Mouse (Mus musculus) MEL (cell line): ENCODE measurements around the gene Tal1.
A peak's percentile ranks its signal among the peaks of the same experiment; 100 is the strongest.

Experiments used
- CHD2 ChIP-seq: IDR thresholded peaks from 2 replicates; pipeline ENCODE4 v1.6.1; 2011; ENCODE audit warnings: low read length, improper control_type of control experiment
- CTCF ChIP-seq, 3 experiments: IDR thresholded peaks in 2 of 3; conservative IDR thresholded peaks in 1 of 3; 2 replicates each; pipeline ENCODE4 v1.5.1; 2011 to 2012; ENCODE audit warnings: low read length in 3 of 3, low read depth in 2 of 3, mild to moderate bottlenecking in 2 of 3, improper control_type of control experiment in 1 of 3, inconsistent platforms in 1 of 3, mixed read lengths in 1 of 3, moderate library complexity in 1 of 3; ENCODE audit not compliant: control insufficient read depth in 1 of 3, insufficient read depth in 1 of 3, poor library complexity in 1 of 3, severe bottlenecking in 1 of 3
- E2F4 ChIP-seq: IDR thresholded peaks from 2 replicates; pipeline ENCODE4 v1.6.1; 2011; ENCODE audit warnings: low read depth, low read length, improper control_type of control experiment, borderline replicate concordance
- KAT2A ChIP-seq: conservative IDR thresholded peaks from 2 replicates; pipeline ENCODE4 v1.6.1; 2012; ENCODE audit warnings: low read depth, low read length, improper control_type of control experiment, inconsistent platforms
- MAFK ChIP-seq: IDR thresholded peaks from 2 replicates; pipeline ENCODE4 v1.6.1; 2011; ENCODE audit warnings: low read depth, mild to moderate bottlenecking, low read length, improper control_type of control experiment, borderline replicate concordance
- MAZ ChIP-seq: IDR thresholded peaks from 2 replicates; pipeline ENCODE4 v1.6.1; 2012; ENCODE audit warnings: low read depth, mild to moderate bottlenecking, inconsistent platforms, low read length, improper control_type of control experiment
- NRF1 ChIP-seq: IDR thresholded peaks from 2 replicates; pipeline ENCODE4 v1.6.1; 2014; ENCODE audit warnings: low read depth, mild to moderate bottlenecking, inconsistent platforms, low read length, improper control_type of control experiment, moderate library complexity; ENCODE audit not compliant: poor library complexity, insufficient read depth, severe bottlenecking
- ZC3H11A ChIP-seq: IDR thresholded peaks from 2 replicates; pipeline ENCODE4 v1.6.1; 2012; ENCODE audit warnings: low read depth, mild to moderate bottlenecking, inconsistent platforms, low read length, improper control_type of control experiment
- ZKSCAN1 ChIP-seq: IDR thresholded peaks from 2 replicates; pipeline ENCODE4 v1.6.1; 2012; ENCODE audit warnings: low read depth, mild to moderate bottlenecking, inconsistent platforms, low read length, improper control_type of control experiment, moderate library complexity
- ZMIZ1 ChIP-seq: IDR thresholded peaks from 2 replicates; pipeline ENCODE4 v1.6.1; 2012; ENCODE audit warnings: low read depth, mild to moderate bottlenecking, inconsistent platforms, low read length, improper control_type of control experiment, moderate library complexity
- ZNF384 ChIP-seq: IDR thresholded peaks from 2 replicates; pipeline ENCODE4 v1.6.1; 2012; ENCODE audit warnings: low read depth, mild to moderate bottlenecking, inconsistent platforms, low read length, improper control_type of control experiment

DNA sequence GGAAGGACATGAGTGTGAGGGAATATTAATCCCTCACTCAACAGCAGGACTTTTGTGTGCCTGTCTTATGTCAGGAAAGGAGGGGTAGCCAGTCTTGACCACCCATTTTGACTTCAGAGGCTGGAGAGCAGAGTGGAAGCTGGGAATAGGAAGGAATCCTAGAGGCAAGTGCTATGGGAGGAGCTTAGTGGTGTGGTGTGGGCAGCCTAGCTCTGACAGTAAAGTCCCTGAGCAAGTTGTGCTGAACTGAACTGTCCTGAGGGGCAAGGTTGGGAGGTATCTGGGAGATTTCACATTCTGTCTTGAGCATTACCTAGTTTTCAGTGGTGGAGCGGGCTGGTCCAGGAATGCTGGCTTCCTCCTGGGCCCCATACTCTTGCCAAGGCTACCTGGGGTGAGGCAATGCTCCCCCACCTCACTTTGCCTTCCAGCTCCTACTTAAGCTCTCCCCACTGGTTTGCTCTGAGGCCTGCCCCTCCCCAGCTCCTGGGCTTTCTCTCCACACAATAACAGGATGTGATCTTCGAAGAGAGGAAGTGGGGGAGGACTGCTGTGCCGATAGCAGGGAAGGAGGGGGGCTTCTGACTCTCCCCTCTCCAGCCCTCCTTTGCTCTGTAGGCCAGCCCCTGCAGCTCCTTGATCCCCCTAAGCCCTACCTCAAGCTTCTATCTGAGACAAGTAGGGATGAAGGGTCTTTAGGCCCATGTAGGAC is 19.1 kb downstream of the Tal1 start:
- TF ChIP-seq CTCF (IDR thresholded peaks at IDR 0.05 in 2 of 3, conservative IDR thresholded peaks at IDR 0.05 in 1 of 3; ENCODE audit: control insufficient read depth in 1 of 3, insufficient read depth in 1 of 3, low read depth in 2 of 3, low read length in 3 of 3, poor library complexity in 1 of 3, severe bottlenecking in 1 of 3) = no peak
- TF ChIP-seq ZNF384 = no peak
- no peak for TF ChIP-seq E2F4
- TF ChIP-seq KAT2A = no peak
- TF ChIP-seq MAFK = no peak
- TF ChIP-seq ZMIZ1 = no peak
- no peak for TF ChIP-seq ZKSCAN1
- TF ChIP-seq ZC3H11A = no peak
- peak; percentile 91; the same call in 1 of the 2 replicates for TF ChIP-seq MAZ
- no peak for TF ChIP-seq NRF1
- no peak for TF ChIP-seq CHD2
